In genomic region chr12:102878901-102879300, GRCm38 (mm10) we compare ENCODE assay signal across 8 mouse cellular contexts. TPM values are rescaled to one million over a fixed set of nuclear protein-coding genes. Genes with fewer than 3 reads are reported as not detected.
DNase-seq lines count a peak whose midpoint lies in the region; ATAC-seq and TF ChIP-seq lines count a peak whose summit lies in the region.

No protein-coding gene starts in this region.

- H3K4me1 ChIP-seq in hindbrain, embryonic 10.5 days (replicated peaks) = peaks cover 28% of the 10 kb centered on the region
- peaks cover 9 to 15% of the 10 kb centered on the region in 2 experiments for H3K4me1 ChIP-seq in liver, embryonic 14.5 days (replicated peaks; ENCODE audit: control insufficient read depth in 2 of 2, insufficient read depth in 2 of 2, low read length in 1 of 2)
- H3K4me1 ChIP-seq in olfactory bulb, adult 2 months (ENCODE audit: control insufficient read depth, insufficient read depth, low read length) = peaks cover 3% of the 10 kb centered on the region

- H3K4me2 ChIP-seq in liver, embryonic 14.5 days (ENCODE audit: low read depth) = peak overlapping the region; percentile 90

- peak overlapping the region; percentile 98 for H3K27ac ChIP-seq in hindbrain, embryonic 10.5 days
- H3K27ac ChIP-seq in liver, embryonic 14.5 days = no peak overlapping the region
- peak overlapping the region; percentile 92; the same call in 1 of the 2 replicates for H3K27ac ChIP-seq in olfactory bulb, adult 2 months (ENCODE audit: insufficient read depth, low read depth, low read length)

- peak overlapping the region; percentile 95 for H3K4me3 ChIP-seq in hindbrain, embryonic 10.5 days
- H3K4me3 ChIP-seq in liver, embryonic 14.5 days (ENCODE audit: insufficient read depth in 1 of 2, low read depth in 2 of 2, low read length in 2 of 2) = peak overlapping the region; percentile 77 to 98; a peak in 3 of 4 replicates
- H3K4me3 ChIP-seq in olfactory bulb, adult 2 months (ENCODE audit: insufficient read depth, low read depth, low read length) = peak overlapping the region; percentile 100

- H3K36me3 ChIP-seq in hindbrain, embryonic 10.5 days = no peaks in the 10 kb centered on the region
- H3K36me3 ChIP-seq in liver, embryonic 14.5 days (replicated peaks; ENCODE audit: control insufficient read depth, insufficient read depth, low read depth) = no peaks in the 10 kb centered on the region

- 49% methylated on average over 7 of the region's 7 CpGs for WGBS in hindbrain, embryonic 10.5 days
- 30% methylated on average over 7 of the region's 7 CpGs for WGBS in liver, embryonic 14.5 days (ENCODE audit: insufficient replicate concordance)
- WGBS in olfactory bulb, adult 2 months = 11% methylated on average over 7 of the region's 7 CpGs

- H3K27me3 ChIP-seq in hindbrain, embryonic 10.5 days (ENCODE audit: insufficient read depth, poor library complexity, severe bottlenecking) = no peaks in the 10 kb centered on the region
- no peaks in the 10 kb centered on the region for H3K27me3 ChIP-seq in liver, embryonic 14.5 days (ENCODE audit: control insufficient read depth, insufficient read depth, low read length)

- ATAC-seq in liver, embryonic 14.5 days (ENCODE audit: insufficient read depth) = no peak

- TF ChIP-seq CTCF in liver, embryonic 14.5 days (IDR thresholded peaks at IDR 0.05; ENCODE audit: low read depth) = no peak
- no peak for TF ChIP-seq CTCF in olfactory bulb, adult 2 months (IDR thresholded peaks at IDR 0.05; ENCODE audit: insufficient read depth, low read depth, low read length)

- TF ChIP-seq EP300 in liver, embryonic 14.5 days (IDR thresholded peaks at IDR 0.05; ENCODE audit: low read depth) = no peak

- DNase-seq in layer of hippocampus, adult 9-11 months = peak; percentile 14
- no peak for DNase-seq in layer of hippocampus, adult 18-20 months (ENCODE audit: low spot score in 2 of 2)
- DNase-seq in embryo, embryonic 9.5 days (ENCODE audit: extremely low spot score) = peak; percentile 40
- DNase-seq in hindbrain, embryonic 10.5 days (ENCODE audit: low spot score) = no peak
- DNase-seq in liver, embryonic 14.5 days (ENCODE audit: low read depth in 3 of 3, low spot score in 3 of 3) = peak in 1 of 3 experiments; percentile 3
- DNase-seq in Muller cell, postnatal 12 days (ENCODE audit: inconsistent ontology term) = no peak
- DNase-seq in urinary bladder, adult 2 months (ENCODE audit: low spot score) = no peak

- no peaks in the 10 kb centered on the region for H3K9me3 ChIP-seq in hindbrain, embryonic 10.5 days
- no peaks in the 10 kb centered on the region for H3K9me3 ChIP-seq in liver, embryonic 14.5 days (ENCODE audit: control insufficient read depth, low read length)

- peak overlapping the region; percentile 72 for H3K9ac ChIP-seq in liver, embryonic 14.5 days (replicated peaks)

- no peak for TF ChIP-seq POLR2A in olfactory bulb, adult 2 months (IDR thresholded peaks at IDR 0.05; ENCODE audit: insufficient read depth, low read depth, low read length)

RNA-seq across cellular contexts. Expression of gene Btbd7, which starts 0.6 kb away (rescaled TPM):
- 10 to 100 TPM; 19.2 to 19.6 TPM for total RNA-seq in layer of hippocampus, adult 18-20 months (2021)
- 15.9 TPM in 2 replicates for polyA plus RNA-seq in hindbrain, embryonic 10.5 days (2016; fragmentation: Nextera tagmentation; extraction: Ambion mirVana)
- 3.5 and 4.2 TPM in 2 replicates for polyA plus RNA-seq in liver, embryonic 14.5 days (2012; rRNA removed)
- 3.9 and 4.3 TPM in 2 replicates for polyA plus RNA-seq in liver, embryonic 14.5 days (2014; fragmentation: Nextera tagmentation; extraction: Ambion mirVana)
- polyA plus RNA-seq in olfactory bulb, adult 2 months (2012; ENCODE audit: insufficient read depth, insufficient read length, low replicate concordance, missing spikeins) = not detected in 2 replicates
- 20.1 and 27.7 TPM in 2 replicates for polyA plus RNA-seq in urinary bladder, adult 2 months (2012; rRNA removed)

RNA-seq across cellular contexts. Expression of gene Cox8c, which starts 20.2 kb away (rescaled TPM):
- not detected for total RNA-seq in layer of hippocampus, adult 18-20 months (2021)
- polyA plus RNA-seq in hindbrain, embryonic 10.5 days (2016; fragmentation: Nextera tagmentation; extraction: Ambion mirVana) = not detected in 2 replicates
- polyA plus RNA-seq in liver, embryonic 14.5 days (2012; rRNA removed) = not detected in 2 replicates
- not detected in 2 replicates for polyA plus RNA-seq in liver, embryonic 14.5 days (2014; fragmentation: Nextera tagmentation; extraction: Ambion mirVana)
- polyA plus RNA-seq in olfactory bulb, adult 2 months (2012; ENCODE audit: insufficient read depth, insufficient read length, low replicate concordance, missing spikeins) = not detected in 2 replicates
- polyA plus RNA-seq in urinary bladder, adult 2 months (2012; rRNA removed) = not detected in 2 replicates

Comparison
In these comparisons a context has a peak if more than half of its experiments do, and no peak if none do; other contexts are left out.
1. DNase-seq: peak in layer of hippocampus, adult 9-11 months (single experiment) and embryo, embryonic 9.5 days (single experiment); none in layer of hippocampus, adult 18-20 months (0 of 2), hindbrain, embryonic 10.5 days (single experiment), Muller cell, postnatal 12 days (single experiment) and urinary bladder, adult 2 months (single experiment).
2. Peak in every context shown above with its lines, with median percentiles within 50 percentile points of each other: H3K4me3 ChIP-seq.